Mouse (Mus musculus) ovary, adult 18-20 months (tissue): ENCODE measurements around the gene Olfr1406.
"Not testable (repeated sequence)": the region's sequence is repeated elsewhere in the genome, so short reads cannot be mapped to it uniquely, and the experiment has no call there.

Experiments
- DNase-seq: peaks from one replicate; pipeline ENCODE4 v3.0.0; 2022; ENCODE audit warnings: low spot score, mixed read lengths

Gene Olfr1406

GRCm38 (mm10) chr1:173190540-173190939 is at the start of gene Olfr1406:
Olfr1406 (minus strand) TSS chr1:173190640.
- DNase-seq: no peak

- not testable (repeated sequence) for DNase-seq
Measured at GRCm38 (mm10) chr1:173237004-173237403, 46.6 kb upstream of the Olfr1406 start.

GRCm38 (mm10) chr1:173227081-173227480 is 36.6 kb upstream of the Olfr1406 start, which contains the start of gene Fcer1a:
Fcer1a (minus strand) TSS chr1:173227214.
- no peak for DNase-seq

GRCm38 (mm10) chr1:173216481-173216880 is 26.0 kb upstream of the Olfr1406 start:
- no peak for DNase-seq

GRCm38 (mm10) chr1:173212092-173212491 is 21.7 kb upstream of the Olfr1406 start, which contains the start of gene Olfr1404:
Olfr1404 (plus strand) TSS chr1:173212392.
- no peak for DNase-seq

- no peak for DNase-seq
Measured at GRCm38 (mm10) chr1:173197508-173197907, 7.1 kb upstream of the Olfr1406 start, which contains the start of gene Olfr218. Olfr218 (plus strand) TSS chr1:173197808.

GRCm38 (mm10) chr1:173196359-173196758 is 5.9 kb upstream of the Olfr1406 start:
- no peak for DNase-seq

GRCm38 (mm10) chr1:173192059-173192458 is 1.6 kb upstream of the Olfr1406 start:
- no peak for DNase-seq

- DNase-seq: no peak
Measured at GRCm38 (mm10) chr1:173174154-173174842, 16.1 kb downstream of the Olfr1406 start.

GRCm38 (mm10) chr1:173137274-173137673 is 53.2 kb downstream of the Olfr1406 start, which contains the start of gene Olfr1408:
Olfr1408 (minus strand) TSS chr1:173137374.
- DNase-seq: no peak
